Mouse (Mus musculus) skeletal muscle tissue, adult 2 months (tissue): Measurements from ENCODE around the gene Esrp2.

Experiments
- DNase-seq: peaks from one replicate; pipeline ENCODE4 v3.0.0-alpha.2; 2012; ENCODE audit warnings: low read depth, low spot score

Esrp2 gene

DNA sequence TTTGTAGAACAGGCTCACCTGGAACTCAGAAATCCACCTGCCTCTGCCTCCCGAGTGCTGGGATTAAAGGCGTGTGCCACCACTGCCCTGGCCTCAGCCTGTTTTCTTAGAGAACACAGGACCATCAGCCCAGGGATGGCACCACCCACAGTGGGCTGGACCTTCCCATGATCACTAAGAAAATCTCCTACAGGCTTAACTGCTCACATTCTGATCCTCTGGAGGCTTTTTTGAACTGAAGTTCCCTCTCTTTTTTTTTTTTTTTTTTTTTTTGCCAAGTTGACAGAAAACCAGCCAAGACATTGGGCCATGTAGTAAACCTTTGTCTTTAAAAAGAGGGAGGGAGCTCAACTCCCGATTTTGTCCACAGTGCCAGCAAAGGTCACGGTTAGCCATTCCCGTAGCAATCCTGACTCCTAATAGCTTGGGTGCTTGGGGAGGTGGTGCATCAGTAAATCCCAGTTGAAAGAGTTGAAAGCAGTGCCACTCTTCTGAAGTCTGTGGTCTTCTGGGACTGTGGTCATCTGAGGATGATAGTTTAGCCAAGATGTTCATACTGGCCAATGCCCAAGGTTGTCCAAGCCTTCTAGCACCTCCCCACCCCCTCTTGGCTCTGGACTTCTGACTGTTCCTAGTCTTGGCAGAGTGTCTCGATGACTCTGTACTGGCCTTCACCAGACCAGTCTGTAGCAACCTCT is 11.2 kb upstream of the Esrp2 start:
- DNase-seq, result peak; percentile 81

- no peak for DNase-seq
Measured at GRCm38 (mm10) chr8:106146014-106146413, 9.2 kb upstream of the Esrp2 start.

DNA sequence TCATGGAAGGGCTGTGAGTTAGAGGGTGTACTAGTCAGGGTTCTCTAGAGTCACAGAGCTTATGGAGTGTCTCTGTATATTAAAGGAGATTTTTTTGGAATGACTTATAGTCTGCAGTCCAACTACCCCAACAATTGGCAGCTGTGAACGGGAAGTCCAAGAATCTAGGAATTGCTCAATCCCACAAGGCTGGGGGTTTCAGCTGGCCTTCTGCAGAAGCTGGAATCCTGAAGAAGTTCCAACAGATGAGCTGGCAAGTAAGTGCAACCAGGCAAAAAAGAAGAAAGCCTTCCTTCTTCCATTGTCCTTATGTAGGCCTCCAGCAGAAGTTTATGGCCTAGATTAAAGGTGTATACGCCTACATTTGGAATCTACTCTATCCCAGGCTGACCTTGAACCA is 8.6 kb upstream of the Esrp2 start:
- DNase-seq, result peak; percentile 63

DNA sequence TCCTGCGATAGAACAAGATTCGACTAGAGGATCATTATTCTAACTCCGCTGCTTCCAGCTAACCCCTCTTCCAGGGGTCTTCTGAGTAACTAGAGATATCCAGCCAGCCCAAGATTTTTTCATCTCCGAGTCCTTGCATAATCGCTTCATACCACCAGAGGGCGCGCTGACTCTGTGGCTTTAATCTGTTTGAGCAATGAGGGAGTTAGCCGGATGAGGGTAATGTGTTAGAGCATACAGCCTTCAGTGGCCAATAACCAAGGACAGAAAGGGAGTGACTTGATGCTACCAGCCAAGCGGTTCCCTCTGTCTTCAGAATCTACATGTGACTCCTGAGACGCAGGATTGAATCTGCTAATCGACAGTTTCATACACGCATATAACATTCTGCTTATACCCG is 4.0 kb upstream of the Esrp2 start:
- DNase-seq, result peak; percentile 77

- no peak for DNase-seq
Measured at GRCm38 (mm10) chr8:106140191-106140590, 3.4 kb upstream of the Esrp2 start.

GRCm38 (mm10) chr8:106138616-106139015 is 1.8 kb upstream of the Esrp2 start:
- DNase-seq, result no peak

- no peak for DNase-seq
Measured at GRCm38 (mm10) chr8:106137906-106138477, 1.2 kb upstream of the Esrp2 start.

DNA sequence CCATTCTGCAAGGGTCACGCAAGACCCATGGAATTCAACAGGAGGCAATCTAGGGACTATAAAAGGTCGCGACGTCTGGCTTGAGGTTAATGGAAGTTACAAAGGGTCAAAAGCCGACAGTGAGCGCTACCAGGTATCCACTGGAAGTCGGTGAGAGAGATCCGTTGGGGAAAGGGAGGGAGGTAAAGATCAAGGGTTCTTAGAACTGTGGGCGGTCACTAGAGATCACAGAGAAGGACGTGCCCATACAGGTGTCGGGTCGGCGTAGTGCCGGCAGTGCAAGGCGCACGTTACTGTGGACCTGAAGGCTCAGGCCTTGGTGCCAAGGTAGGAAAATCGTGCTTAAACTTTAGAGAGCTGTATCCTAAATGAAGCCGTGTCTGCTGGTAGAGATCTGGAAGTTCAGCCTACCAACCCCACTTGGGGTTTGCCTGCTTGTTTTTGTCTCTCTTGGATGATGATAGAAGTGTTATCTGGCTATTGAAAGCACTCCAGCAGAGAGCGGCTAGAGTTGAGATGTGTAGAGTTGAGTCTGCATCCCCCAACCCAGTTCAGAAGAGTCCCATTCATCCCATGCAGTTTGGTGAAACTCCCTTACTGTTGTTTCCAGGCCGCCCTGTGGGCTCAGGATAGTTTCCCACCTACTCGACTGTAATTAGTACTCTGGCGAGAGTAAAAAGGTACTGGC is 588 bp upstream of the Esrp2 start:
- no peak for DNase-seq

- DNase-seq, result no peak
Measured at GRCm38 (mm10) chr8:106135672-106136071, 1.1 kb downstream of the Esrp2 start.

DNA sequence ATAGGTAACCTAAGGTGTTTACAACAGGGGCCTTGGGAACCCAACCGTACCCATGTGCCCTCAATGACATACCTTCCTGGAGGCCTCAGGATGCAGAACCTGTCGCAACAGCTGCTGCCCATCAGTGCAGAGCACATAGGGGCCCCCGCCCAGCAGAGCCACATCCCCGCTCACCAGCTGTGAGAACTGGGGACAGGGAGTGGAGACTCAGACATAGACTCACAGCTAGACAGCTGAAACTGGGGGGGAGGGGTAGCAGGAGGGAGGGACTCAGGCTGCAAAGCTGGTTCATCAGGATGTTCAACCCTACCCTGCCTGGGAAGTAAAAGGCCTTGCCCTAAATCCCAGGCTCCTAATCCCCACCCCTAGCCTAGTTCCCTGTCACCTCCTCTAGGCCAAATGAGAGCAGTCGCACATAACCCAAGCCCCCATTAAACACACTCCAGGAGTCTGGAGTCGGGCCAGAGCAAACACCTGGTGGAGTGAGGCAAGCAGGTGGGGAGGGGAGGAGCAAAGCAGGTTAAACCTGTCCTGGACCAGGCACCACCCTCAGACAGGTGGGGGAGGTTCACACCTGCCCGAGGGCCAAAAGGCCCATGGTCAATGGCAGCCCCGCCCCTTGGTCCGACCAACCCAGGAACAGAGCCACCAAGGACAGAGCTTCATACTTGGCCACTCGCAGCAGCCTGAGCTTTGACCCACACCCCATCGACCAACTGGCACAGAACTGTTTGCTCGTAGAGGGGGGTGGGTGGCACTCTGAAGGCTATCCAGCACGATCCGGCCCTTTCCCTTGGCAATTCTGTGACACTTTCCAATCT is 1.8 kb downstream of the Esrp2 start:
- no peak for DNase-seq

GRCm38 (mm10) chr8:106133946-106134345 is 2.8 kb downstream of the Esrp2 start:
- DNase-seq, result no peak

GRCm38 (mm10) chr8:106133526-106133925 is 3.2 kb downstream of the Esrp2 start:
- no peak for DNase-seq

GRCm38 (mm10) chr8:106132356-106132755 is 4.4 kb downstream of the Esrp2 start:
- DNase-seq, result no peak

GRCm38 (mm10) chr8:106131488-106132222 is 5.1 kb downstream of the Esrp2 start:
- no peak for DNase-seq

- DNase-seq, result no peak
Measured at GRCm38 (mm10) chr8:106131021-106131420, 5.8 kb downstream of the Esrp2 start.

- no peak for DNase-seq
Measured at GRCm38 (mm10) chr8:106130505-106130904, 6.3 kb downstream of the Esrp2 start.

- DNase-seq, result no peak
Measured at GRCm38 (mm10) chr8:106129997-106130396, 6.8 kb downstream of the Esrp2 start.

- DNase-seq, result no peak
Measured at GRCm38 (mm10) chr8:106129232-106129930, 7.4 kb downstream of the Esrp2 start.

DNA sequence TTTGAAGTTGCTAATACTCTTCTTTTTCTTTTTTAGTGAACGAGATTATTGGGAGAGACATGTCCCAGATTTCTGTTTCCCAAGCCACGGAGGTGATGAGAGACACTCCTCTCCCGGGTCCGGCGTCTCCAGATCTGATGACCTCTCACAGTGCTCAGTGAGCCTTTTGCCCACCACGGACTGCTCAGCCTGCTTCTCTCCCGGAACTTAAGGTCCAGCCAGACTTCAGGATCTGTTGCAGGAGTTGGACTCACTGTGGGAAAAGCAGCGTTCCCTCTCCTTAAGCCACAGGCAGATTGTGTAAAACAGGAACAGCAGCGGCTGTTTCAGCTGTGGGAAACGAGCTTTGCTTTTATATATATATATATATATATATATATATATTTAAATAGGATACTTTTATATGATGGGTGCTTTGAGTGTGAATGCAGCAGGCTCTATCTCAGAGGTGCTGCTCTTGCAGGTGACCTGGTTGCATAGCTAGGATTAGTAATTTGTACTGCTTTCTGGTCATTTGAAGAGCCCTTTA is 8.8 kb downstream of the Esrp2 start:
- DNase-seq, result no peak

DNA sequence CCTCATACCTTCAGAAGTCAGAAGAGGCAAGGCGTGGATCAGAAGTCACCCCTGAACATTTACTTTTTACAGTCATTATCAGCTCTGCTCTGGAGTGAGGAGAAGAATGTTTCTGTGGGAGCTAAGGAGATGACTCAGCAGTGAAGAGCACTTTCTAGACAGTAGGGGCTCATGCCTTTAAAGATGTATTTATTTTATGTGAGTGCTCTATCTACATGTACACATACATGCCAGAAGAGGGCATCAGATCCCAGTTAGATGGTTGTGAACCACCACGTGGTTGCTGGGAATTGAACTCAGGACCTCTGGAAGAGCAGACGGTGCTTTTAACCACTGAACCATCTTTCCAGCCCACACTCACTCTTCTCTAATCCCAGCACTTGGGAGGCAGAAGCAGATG is 9.7 kb downstream of the Esrp2 start:
- DNase-seq, result no peak

DNA sequence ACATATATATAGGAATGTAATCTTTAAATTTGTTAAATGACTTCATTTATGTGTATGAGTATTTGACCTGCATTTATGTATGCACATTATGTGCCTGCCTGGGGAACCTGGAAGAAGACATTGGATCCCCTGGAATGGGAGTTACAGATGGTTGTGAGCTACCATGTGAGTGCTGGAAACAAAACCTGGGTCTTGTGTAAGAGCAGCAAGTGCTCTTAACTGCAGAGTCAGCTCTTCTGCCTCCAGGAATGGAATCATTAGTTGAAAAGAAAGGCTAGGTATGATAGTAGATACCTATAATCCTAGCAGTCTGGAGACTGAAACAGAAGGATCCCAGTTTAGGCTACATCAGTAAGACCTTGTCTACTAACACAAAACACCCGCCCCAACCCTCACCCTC is 10.7 kb downstream of the Esrp2 start:
- DNase-seq, result no peak
